Mouse (Mus musculus) thymus, adult 2 months (tissue): Measurements from ENCODE around the gene Gm20388.

ENCODE experiments used
- CTCF ChIP-seq: fragments of 200-500 bp; IDR thresholded peaks from 2 replicates; pipeline ENCODE4 v1.5.1; 2012; ENCODE audit warnings: mild to moderate bottlenecking, control low read depth, low read length, moderate library complexity, borderline replicate concordance; ENCODE audit not compliant: control insufficient read depth, poor library complexity, insufficient read depth; ENCODE audit errors: extremely low read depth
- POLR2A ChIP-seq: fragments of 200-500 bp; IDR thresholded peaks from 2 replicates; pipeline ENCODE4 v1.6.1; 2012; ENCODE audit warnings: mild to moderate bottlenecking, low read length, control low read depth, moderate library complexity; ENCODE audit not compliant: control insufficient read depth, poor library complexity, insufficient read depth; ENCODE audit errors: extremely low read depth

DNA sequence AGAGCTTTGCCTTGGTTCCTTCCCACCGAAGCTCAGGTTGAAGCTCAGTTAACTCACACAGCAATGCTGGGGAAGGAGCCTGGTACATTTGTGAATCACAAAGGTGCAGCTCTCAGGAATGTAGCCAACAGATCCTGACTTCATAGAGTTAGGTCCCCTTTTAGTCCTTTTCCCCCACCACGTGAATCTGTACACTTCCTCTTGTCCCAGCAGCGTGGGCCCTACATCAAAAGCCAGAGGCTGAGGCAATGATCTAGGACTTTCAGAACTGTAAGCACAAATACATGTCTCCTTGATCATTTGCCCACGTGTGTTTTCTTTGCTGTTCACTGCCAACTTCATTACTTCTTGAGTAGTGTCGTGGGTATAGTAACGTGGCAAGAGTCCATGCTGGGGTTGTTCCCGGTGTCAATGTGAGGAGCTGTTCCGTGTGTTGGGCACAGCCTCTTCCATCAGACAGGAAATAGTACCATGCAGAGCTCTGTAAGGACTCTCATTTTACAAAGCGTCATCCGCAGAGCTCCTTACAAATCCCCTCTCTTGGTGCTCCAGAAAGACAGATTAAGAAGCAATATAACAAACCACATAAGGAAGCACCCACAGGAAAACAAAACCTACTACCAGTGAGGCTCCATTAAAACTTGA is 3069.3 kb downstream of the Gm20388 start:
- no peak for TF ChIP-seq POLR2A
- TF ChIP-seq CTCF: no peak
